Mouse (Mus musculus) heart, embryonic 16.5 days (tissue): ENCODE data around the gene Cma2. TPM values are rescaled to one million over a fixed set of nuclear protein-coding genes. Genes with fewer than 3 reads are reported as not detected.

Experiments used
- ATAC-seq: fragments of 200-750 bp; cut with Nextera tagmentation; replicated peaks from 2 replicates; pipeline ENCODE4 v1.8.0; 2017; ENCODE audit warnings: moderate number of reproducible peaks; ENCODE audit not compliant: insufficient read depth, low FRiP score; ENCODE audit errors: extremely low read depth
- H3K27ac ChIP-seq: fragments of 300-500 bp; sonication (generic); 2 replicates; pipeline ENCODE4 v1.5.1; 2014; ENCODE audit warnings: mild to moderate bottlenecking, low read length, control low read depth, moderate library complexity
- H3K27me3 ChIP-seq: fragments of 300-500 bp; sonication (generic); 2 replicates; pipeline ENCODE4 v1.6.1; 2014; ENCODE audit warnings: low read length, mixed read lengths; ENCODE audit not compliant: control insufficient read depth, insufficient read depth
- H3K36me3 ChIP-seq: fragments of 300-500 bp; sonication (generic); 2 replicates; pipeline ENCODE4 v1.6.1; 2014; ENCODE audit not compliant: control insufficient read depth, insufficient read depth
- H3K4me1 ChIP-seq: fragments of 300-500 bp; sonication (generic); 2 replicates; pipeline ENCODE4 v1.6.1; 2014; ENCODE audit warnings: low read length, mixed read lengths; ENCODE audit not compliant: control insufficient read depth, insufficient read depth
- H3K4me2 ChIP-seq: fragments of 300-500 bp; sonication (generic); 2 replicates; pipeline ENCODE4 v1.6.1; 2014; ENCODE audit warnings: low read depth, mild to moderate bottlenecking, control low read depth, low read length
- H3K4me3 ChIP-seq: fragments of 300-500 bp; sonication (generic); 2 replicates; pipeline ENCODE4 v1.5.1; 2014; ENCODE audit warnings: mild to moderate bottlenecking, control low read depth, low read length
- H3K9ac ChIP-seq: fragments of 300-500 bp; sonication (generic); 2 replicates; pipeline ENCODE4 v1.6.1; 2014; ENCODE audit warnings: low read length, control low read depth
- H3K9me3 ChIP-seq: fragments of 300-500 bp; sonication (generic); replicated peaks from 2 replicates; pipeline ENCODE4 v1.6.1; 2016; ENCODE audit warnings: low read length; ENCODE audit not compliant: control insufficient read depth
- WGBS: fragments of 180-500 bp; shearing (Covaris S2); extraction: QIAGEN DNeasy Blood & Tissue Kit; methylation state at CpG from one replicate; pipeline ENCODE4 v1.1.7; 2014; 5-methylcytosine and 5-hydroxymethylcytosine counted together
- polyA plus RNA-seq: library from polyadenylated mRNA; unstranded; fragments of >200 nt; fragmentation: Nextera tagmentation; extraction: Ambion mirVana; gene quantifications from 2 replicates; pipeline ENCODE4 v1.2.1, GENCODE M21; 2015

The Cma2 gene
- polyA plus RNA-seq: not detected in 2 replicates

DNA sequence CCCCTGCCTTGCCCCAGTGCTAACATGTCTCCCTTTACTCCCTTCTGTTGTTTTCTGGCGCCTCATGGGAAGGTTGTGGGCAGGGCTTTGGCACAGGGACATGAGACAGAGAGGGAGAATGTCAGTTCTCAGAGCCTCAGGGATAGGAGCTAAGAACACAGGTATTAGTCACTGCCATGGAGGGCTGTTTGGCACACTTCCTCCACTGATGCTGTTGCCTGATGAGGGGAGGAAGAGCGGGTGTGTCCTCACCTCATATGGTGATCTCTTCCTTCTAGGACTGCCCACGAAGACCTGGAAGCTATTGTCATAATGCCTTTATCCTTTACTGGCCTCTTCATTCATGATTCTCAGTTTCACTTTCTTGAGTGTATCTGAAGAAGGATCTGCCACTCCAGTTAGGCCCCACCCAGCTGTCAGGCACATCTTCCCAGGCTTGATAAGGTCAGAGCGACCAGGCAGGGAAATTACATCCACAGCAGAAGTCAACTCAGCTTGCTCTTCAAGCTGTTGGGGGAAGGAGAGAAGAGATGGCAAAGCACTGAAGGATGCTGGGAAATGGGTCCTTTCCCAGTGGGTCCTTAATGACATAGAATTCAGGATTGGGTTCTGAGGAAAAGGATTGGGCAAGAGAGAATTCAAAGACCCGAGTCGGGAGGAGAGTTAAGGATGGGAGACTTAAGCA is at the start of gene Cma2:
Gene Cma2 (plus strand): TSS at position 635 of the 685 bp plus-strand sequence.
- Histone ChIP-seq H3K27ac (no peak within 1 kb of the TSS), H3K4me3 (no peak within 1 kb of the TSS), H3K36me3 (no peaks in the 10 kb centered on the region), H3K9me3 (no peaks in the 10 kb centered on the region), H3K27me3 (no peaks in the 10 kb centered on the region), H3K4me2 (no peak within 1 kb of the TSS), H3K9ac (no peak within 1 kb of the TSS), H3K4me1 (peaks cover 9% of the 10 kb centered on the region)
- ATAC-seq: no peak
- 79% methylated on average over 6 of the region's 6 CpGs for WGBS

GRCm38 (mm10) chr14:55905518-55905917 is 45.3 kb upstream of the Cma2 start:
- Histone ChIP-seq H3K36me3 (no peaks in the 10 kb centered on the region), H3K9ac (no peak overlapping the region), H3K4me2 (no peak overlapping the region), H3K27me3 (no peaks in the 10 kb centered on the region), H3K9me3 (no peaks in the 10 kb centered on the region), H3K27ac (no peak overlapping the region), H3K4me1 (peaks cover 4% of the 10 kb centered on the region), H3K4me3 (no peak overlapping the region)
- 18% methylated on average over 1 of the region's 1 CpGs for WGBS
- ATAC-seq: no peak

GRCm38 (mm10) chr14:55913406-55913805 is 37.4 kb upstream of the Cma2 start:
- no peak for ATAC-seq
- H3K4me3 ChIP-seq: no peak overlapping the region
- no peaks in the 10 kb centered on the region for H3K4me1 ChIP-seq
- WGBS: 59% methylated on average over 4 of the region's 4 CpGs
- H3K27me3 ChIP-seq: no peaks in the 10 kb centered on the region
- H3K27ac ChIP-seq: no peak overlapping the region
- no peak overlapping the region for H3K4me2 ChIP-seq
- H3K9ac ChIP-seq: no peak overlapping the region
- no peaks in the 10 kb centered on the region for H3K36me3 ChIP-seq
- H3K9me3 ChIP-seq: peaks cover 3% of the 10 kb centered on the region; the same call in 1 of the 2 replicates

- peaks cover 3% of the 10 kb centered on the region; the same call in 1 of the 2 replicates for H3K9me3 ChIP-seq
- no peaks in the 10 kb centered on the region for H3K27me3 ChIP-seq
- peak; percentile 49; the same call in 1 of the 2 replicates for ATAC-seq
- H3K36me3 ChIP-seq: no peaks in the 10 kb centered on the region
- no peak overlapping the region for H3K27ac ChIP-seq
- 33% methylated on average over 14 of the region's 14 CpGs for WGBS
- H3K9ac ChIP-seq: no peak overlapping the region
- no peak overlapping the region for H3K4me3 ChIP-seq
- H3K4me2 ChIP-seq: no peak overlapping the region
- no peaks in the 10 kb centered on the region for H3K4me1 ChIP-seq
Measured at GRCm38 (mm10) chr14:55918240-55919082, 32.3 kb upstream of the Cma2 start.

DNA sequence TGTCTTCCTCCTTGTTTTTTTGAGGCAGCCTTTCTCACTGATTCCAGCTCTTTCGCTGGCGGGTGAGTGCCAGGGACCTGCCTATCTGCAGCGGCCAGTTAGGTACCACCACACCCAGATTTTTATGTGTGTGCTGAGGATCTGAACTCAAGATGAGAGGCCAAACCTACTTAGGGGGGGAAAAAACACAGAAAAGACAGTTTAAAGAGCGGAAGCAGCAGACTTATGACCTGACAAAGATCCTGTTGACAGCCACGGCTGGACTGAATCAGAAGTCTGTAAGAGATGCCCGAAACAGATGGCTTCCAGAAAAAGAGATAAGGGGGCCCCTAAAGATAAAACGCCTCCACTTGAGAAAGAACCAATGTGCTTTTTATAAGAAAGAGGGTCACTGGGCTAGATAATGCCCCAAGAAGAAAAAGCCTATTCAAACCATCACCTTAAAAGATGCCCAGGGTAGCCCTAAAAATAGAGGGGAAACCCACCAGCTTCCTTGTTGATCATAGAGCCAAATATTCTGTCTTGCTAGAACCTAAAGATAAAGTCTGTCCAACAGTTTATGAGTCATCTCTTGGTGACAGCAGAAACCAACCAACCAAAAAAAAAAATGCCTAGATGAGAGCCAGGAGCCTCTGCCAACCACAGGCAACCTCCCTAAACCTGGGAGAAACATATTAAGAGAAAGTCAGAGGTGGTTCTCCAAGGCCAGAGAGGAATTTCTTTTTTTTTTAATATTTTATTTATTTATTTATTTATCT is 28.1 kb upstream of the Cma2 start:
- no peaks in the 10 kb centered on the region for H3K4me1 ChIP-seq
- H3K4me3 ChIP-seq: no peak overlapping the region
- no peak for ATAC-seq
- no peaks in the 10 kb centered on the region for H3K27me3 ChIP-seq
- H3K9ac ChIP-seq: no peak overlapping the region
- H3K36me3 ChIP-seq: no peaks in the 10 kb centered on the region
- 20% methylated on average over 7 of the region's 7 CpGs for WGBS
- H3K9me3 ChIP-seq: no peaks in the 10 kb centered on the region
- H3K4me2 ChIP-seq: no peak overlapping the region
- no peak overlapping the region for H3K27ac ChIP-seq

- Histone ChIP-seq H3K9ac (no peak overlapping the region), H3K27me3 (no peaks in the 10 kb centered on the region), H3K36me3 (no peaks in the 10 kb centered on the region), H3K27ac (no peak overlapping the region), H3K4me2 (no peak overlapping the region), H3K4me1 (no peaks in the 10 kb centered on the region), H3K9me3 (no peaks in the 10 kb centered on the region), H3K4me3 (no peak overlapping the region)
- WGBS: 80% methylated on average over 4 of the region's 4 CpGs
- ATAC-seq: no peak
Measured at GRCm38 (mm10) chr14:55926847-55927246, 23.9 kb upstream of the Cma2 start.

- H3K9me3 ChIP-seq: no peaks in the 10 kb centered on the region
- 52% methylated on average over 12 of the region's 12 CpGs for WGBS
- no peak overlapping the region for H3K4me2 ChIP-seq
- no peak overlapping the region for H3K27ac ChIP-seq
- H3K27me3 ChIP-seq: no peaks in the 10 kb centered on the region
- no peak overlapping the region for H3K9ac ChIP-seq
- no peak for ATAC-seq
- no peak overlapping the region for H3K4me3 ChIP-seq
- H3K36me3 ChIP-seq: no peaks in the 10 kb centered on the region
- H3K4me1 ChIP-seq: peaks cover 3% of the 10 kb centered on the region; the same call in 1 of the 2 replicates
Measured at GRCm38 (mm10) chr14:55929263-55929997, 21.4 kb upstream of the Cma2 start.

GRCm38 (mm10) chr14:55933586-55933985 is 17.2 kb upstream of the Cma2 start:
- Histone ChIP-seq H3K4me1 (peaks cover 3% of the 10 kb centered on the region; the same call in 1 of the 2 replicates), H3K27ac (no peak overlapping the region; the same call in 1 of the 2 replicates), H3K9me3 (no peaks in the 10 kb centered on the region), H3K4me2 (peak overlapping the region; percentile 30; the same call in 1 of the 2 replicates), H3K9ac (peak overlapping the region; percentile 20; the same call in 1 of the 2 replicates), H3K27me3 (no peaks in the 10 kb centered on the region), H3K4me3 (no peak overlapping the region), H3K36me3 (no peaks in the 10 kb centered on the region)
- ATAC-seq: peak; percentile 80
- WGBS: 21% methylated on average over 7 of the region's 7 CpGs
